8 mouse cellular contexts compared by ENCODE assay signal in genomic region chr13:51191416-51192140, GRCm38 (mm10). TPM values are rescaled to one million over a fixed set of nuclear protein-coding genes. Genes with fewer than 3 reads are reported as not detected.
DNase-seq lines count a peak whose midpoint lies in the region; ATAC-seq and TF ChIP-seq lines count a peak whose summit lies in the region.

No protein-coding gene starts in this region.

- H3K4me3 ChIP-seq in intestine, embryonic 14.5 days (ENCODE audit: low read depth, low read length) = no peak overlapping the region
- H3K4me3 ChIP-seq in intestine, embryonic 15.5 days (replicated peaks) = no peak overlapping the region
- no peak overlapping the region for H3K4me3 ChIP-seq in embryonic facial prominence, embryonic 10.5 days
- no peak overlapping the region for H3K4me3 ChIP-seq in stomach, postnatal 0 days (ENCODE audit: low read depth, low read length)

- peak; percentile 60 for DNase-seq in intestine, embryonic 14.5 days (ENCODE audit: low spot score)
- peak; percentile 15 for DNase-seq in thymus, postnatal 0 days (ENCODE audit: low spot score)
- DNase-seq in thymus, postnatal 25 days = no peak
- peak; percentile 39 for DNase-seq in embryonic facial prominence, embryonic 10.5 days (ENCODE audit: low spot score)
- DNase-seq in stomach, postnatal 0 days (ENCODE audit: low spot score) = peak; percentile 22
- no peak for DNase-seq in spleen, postnatal 4 days (ENCODE audit: low spot score in 2 of 2)
- no peak for DNase-seq in cerebellum, postnatal 10 days

- no peaks in the 10 kb centered on the region for H3K9me3 ChIP-seq in intestine, embryonic 14.5 days (ENCODE audit: control insufficient read depth, low read length)
- no peaks in the 10 kb centered on the region for H3K9me3 ChIP-seq in intestine, embryonic 15.5 days
- H3K9me3 ChIP-seq in embryonic facial prominence, embryonic 10.5 days = 0 out of 2 replicates have a peak, but pooled peaks cover 4% of the 10 kb centered on the region
- no peaks in the 10 kb centered on the region for H3K9me3 ChIP-seq in stomach, postnatal 0 days (ENCODE audit: control insufficient read depth, low read length)

- TF ChIP-seq CTCF in stomach, postnatal 0 days (IDR thresholded peaks at IDR 0.05; ENCODE audit: low read depth) = peak; percentile 67

- no peak for TF ChIP-seq EP300 in stomach, postnatal 0 days (optimal IDR thresholded peaks at IDR 0.05)

- no peak overlapping the region for H3K4me2 ChIP-seq in intestine, embryonic 14.5 days (ENCODE audit: low read length)
- no peak overlapping the region for H3K4me2 ChIP-seq in intestine, embryonic 15.5 days (replicated peaks)
- H3K4me2 ChIP-seq in stomach, postnatal 0 days (replicated peaks; ENCODE audit: low read depth) = no peak overlapping the region

- H3K27ac ChIP-seq in intestine, embryonic 14.5 days (ENCODE audit: low read depth) = no peak overlapping the region
- H3K27ac ChIP-seq in intestine, embryonic 15.5 days = no peak overlapping the region
- H3K27ac ChIP-seq in embryonic facial prominence, embryonic 10.5 days (replicated peaks) = no peak overlapping the region
- no peak overlapping the region for H3K27ac ChIP-seq in stomach, postnatal 0 days (replicated peaks)

- H3K4me1 ChIP-seq in intestine, embryonic 14.5 days (replicated peaks; ENCODE audit: control insufficient read depth, insufficient read depth, low read length) = no peaks in the 10 kb centered on the region
- H3K4me1 ChIP-seq in intestine, embryonic 15.5 days (replicated peaks) = no peaks in the 10 kb centered on the region
- 0 out of 2 replicates have a peak, but pooled peaks cover 5% of the 10 kb centered on the region for H3K4me1 ChIP-seq in embryonic facial prominence, embryonic 10.5 days
- no peaks in the 10 kb centered on the region for H3K4me1 ChIP-seq in stomach, postnatal 0 days (replicated peaks; ENCODE audit: control insufficient read depth, insufficient read depth)

- no peak for ATAC-seq in intestine, embryonic 14.5 days (replicated peaks; ENCODE audit: low FRiP score, low TSS enrichment, low read depth)
- no peak for ATAC-seq in intestine, embryonic 15.5 days
- ATAC-seq in stomach, postnatal 0 days (ENCODE audit: low FRiP score, low TSS enrichment) = no peak

- H3K9ac ChIP-seq in intestine, embryonic 14.5 days (ENCODE audit: low read length) = no peak overlapping the region
- H3K9ac ChIP-seq in intestine, embryonic 15.5 days = no peak overlapping the region
- no peak overlapping the region for H3K9ac ChIP-seq in stomach, postnatal 0 days (ENCODE audit: low read length)

- 78% methylated on average over 6 of the region's 6 CpGs for WGBS in intestine, embryonic 14.5 days
- 71% methylated on average over 6 of the region's 6 CpGs for WGBS in intestine, embryonic 15.5 days
- 83% methylated on average over 6 of the region's 6 CpGs for WGBS in embryonic facial prominence, embryonic 10.5 days
- 77% methylated on average over 6 of the region's 6 CpGs for WGBS in stomach, postnatal 0 days

- H3K27me3 ChIP-seq in intestine, embryonic 14.5 days (replicated peaks; ENCODE audit: control insufficient read depth, insufficient read depth, low read length) = no peaks in the 10 kb centered on the region
- H3K27me3 ChIP-seq in intestine, embryonic 15.5 days (replicated peaks) = no peaks in the 10 kb centered on the region
- no peaks in the 10 kb centered on the region for H3K27me3 ChIP-seq in embryonic facial prominence, embryonic 10.5 days (replicated peaks; ENCODE audit: low read depth, poor library complexity, severe bottlenecking)
- H3K27me3 ChIP-seq in stomach, postnatal 0 days (ENCODE audit: control insufficient read depth, insufficient read depth, low read length) = no peaks in the 10 kb centered on the region

- no peaks in the 10 kb centered on the region for H3K36me3 ChIP-seq in intestine, embryonic 14.5 days (ENCODE audit: control insufficient read depth, insufficient read depth, low read length)
- H3K36me3 ChIP-seq in intestine, embryonic 15.5 days = no peaks in the 10 kb centered on the region
- no peaks in the 10 kb centered on the region for H3K36me3 ChIP-seq in embryonic facial prominence, embryonic 10.5 days (replicated peaks)
- H3K36me3 ChIP-seq in stomach, postnatal 0 days (ENCODE audit: control insufficient read depth, insufficient read depth, low read length) = no peaks in the 10 kb centered on the region

RNA-seq across cellular contexts. Expression of gene Nxnl2, which starts 20.8 kb away (rescaled TPM):
- 2.1 and 2.2 TPM in 2 replicates for polyA plus RNA-seq in intestine, embryonic 14.5 days (2014; fragmentation: Nextera tagmentation; extraction: Ambion mirVana)
- polyA plus RNA-seq in intestine, embryonic 15.5 days (2015; fragmentation: Nextera tagmentation; extraction: Ambion mirVana) = 2.1 and 2.3 TPM in 2 replicates
- polyA plus RNA-seq in thymus, postnatal 0 days (2015; fragmentation: Nextera tagmentation; extraction: Ambion mirVana) = 2.4 and 3.5 TPM in 2 replicates
- polyA plus RNA-seq in embryonic facial prominence, embryonic 10.5 days (2016; fragmentation: Nextera tagmentation; extraction: Ambion mirVana) = 0.33 and 0.67 TPM in 2 replicates
- polyA plus RNA-seq in stomach, postnatal 0 days (2015; fragmentation: Nextera tagmentation; extraction: Ambion mirVana) = 4.3 and 4.6 TPM in 2 replicates

Comparison
In these comparisons a context has a peak if more than half of its experiments do, and no peak if none do; other contexts are left out.
1. DNase-seq: peak in intestine, embryonic 14.5 days (single experiment), thymus, postnatal 0 days (single experiment), embryonic facial prominence, embryonic 10.5 days (single experiment) and stomach, postnatal 0 days (single experiment); none in thymus, postnatal 25 days (single experiment), spleen, postnatal 4 days (0 of 2) and cerebellum, postnatal 10 days (0 of 2).